Mouse (Mus musculus) cerebellum, postnatal 10 days (tissue): ENCODE data around the gene Ndufaf2.
A peak's percentile ranks its signal among the peaks of the same experiment; 100 is the strongest.

Experiments used
- DNase-seq, 2 experiments: peaks; one replicate each; pipeline ENCODE4 v3.0.0; 2021; ENCODE audit warnings: mixed read lengths in 2 of 2

Ndufaf2 gene

DNA sequence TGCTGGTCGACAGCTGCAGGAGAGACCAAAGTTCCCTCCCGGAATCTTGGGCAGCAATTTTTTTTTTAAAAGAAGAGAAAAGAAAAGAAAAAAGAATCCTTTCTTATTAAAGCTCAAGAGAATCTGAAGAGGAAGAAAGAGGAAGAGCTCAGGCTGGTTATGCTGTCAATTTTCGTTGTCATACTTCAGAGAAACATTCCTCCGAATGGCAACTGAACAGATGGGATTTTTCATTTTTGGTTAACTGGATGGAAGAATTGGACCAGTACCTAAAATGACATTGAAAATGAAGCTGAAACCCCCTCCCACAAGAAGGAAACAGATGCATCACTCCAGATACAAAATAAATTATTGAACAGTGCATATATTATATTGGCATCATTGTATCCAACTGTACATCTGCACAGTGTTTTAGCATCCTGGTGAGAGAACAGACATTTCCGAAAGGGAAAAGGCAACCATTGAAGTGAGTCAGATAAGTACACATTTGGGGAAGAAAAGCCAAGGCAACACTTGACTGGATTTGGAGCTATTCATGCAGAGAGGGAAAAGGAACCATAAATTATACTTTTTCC is 19.9 kb downstream of the Ndufaf2 start:
- no peak for DNase-seq

DNA sequence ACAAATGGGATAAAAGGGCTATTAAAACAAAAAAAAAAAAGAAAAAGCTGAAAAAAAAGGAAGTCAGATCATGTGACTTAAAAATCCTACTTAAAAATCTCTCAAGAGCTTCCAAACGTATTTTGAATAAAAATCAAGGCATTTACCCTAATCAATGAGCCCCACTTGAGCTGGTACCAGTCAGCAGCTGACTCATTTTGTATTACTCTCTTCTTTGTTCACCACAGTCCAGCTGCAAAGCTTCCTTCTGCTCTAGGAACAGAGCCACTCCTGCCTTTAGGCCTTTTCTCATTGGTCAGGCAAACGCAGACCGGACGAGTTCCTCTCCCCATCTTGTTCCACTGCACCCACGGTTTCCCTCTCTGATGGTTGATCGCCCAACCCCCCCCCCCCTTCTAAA is 22.8 kb downstream of the Ndufaf2 start:
- DNase-seq: no peak

DNA sequence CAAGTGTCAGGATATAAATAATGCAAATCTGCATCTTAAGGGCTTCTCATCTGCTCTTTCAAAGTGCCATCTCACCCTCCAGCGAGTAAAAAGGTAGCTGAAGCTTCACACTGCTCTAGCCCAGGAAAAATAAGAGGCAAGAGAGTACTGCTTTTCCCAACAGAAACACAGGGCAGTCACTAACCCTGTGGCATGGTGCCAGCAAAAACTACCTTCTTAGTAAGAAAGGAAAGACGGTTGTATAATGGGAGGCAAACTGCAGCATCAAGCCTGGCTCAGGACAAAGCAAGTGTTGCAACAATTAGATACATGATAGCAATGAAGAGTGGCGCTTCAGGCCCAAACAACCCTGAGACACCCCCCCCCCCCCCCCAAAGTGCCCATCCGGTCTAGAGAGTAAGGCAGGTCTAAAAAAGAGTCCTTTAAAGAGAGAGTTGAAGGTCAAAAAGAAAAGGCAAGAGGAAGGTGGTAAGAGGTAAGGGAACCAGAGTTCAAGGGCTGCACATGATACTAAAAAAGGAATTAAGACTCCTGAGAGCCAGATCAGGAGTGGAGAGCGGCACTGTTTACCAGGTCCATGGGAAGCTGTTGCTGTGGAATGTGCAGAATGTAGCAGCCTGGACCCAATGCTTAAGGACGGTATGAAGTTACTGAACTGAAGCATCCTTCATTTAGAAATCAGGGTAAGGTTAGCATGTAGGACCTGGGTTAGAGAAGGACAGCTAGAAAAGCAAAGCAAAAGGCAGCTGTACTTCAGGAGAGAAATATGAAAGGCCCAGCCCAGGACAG is 26.2 kb downstream of the Ndufaf2 start:
- DNase-seq: peak in 1 of 2 experiments; percentile 29

DNA sequence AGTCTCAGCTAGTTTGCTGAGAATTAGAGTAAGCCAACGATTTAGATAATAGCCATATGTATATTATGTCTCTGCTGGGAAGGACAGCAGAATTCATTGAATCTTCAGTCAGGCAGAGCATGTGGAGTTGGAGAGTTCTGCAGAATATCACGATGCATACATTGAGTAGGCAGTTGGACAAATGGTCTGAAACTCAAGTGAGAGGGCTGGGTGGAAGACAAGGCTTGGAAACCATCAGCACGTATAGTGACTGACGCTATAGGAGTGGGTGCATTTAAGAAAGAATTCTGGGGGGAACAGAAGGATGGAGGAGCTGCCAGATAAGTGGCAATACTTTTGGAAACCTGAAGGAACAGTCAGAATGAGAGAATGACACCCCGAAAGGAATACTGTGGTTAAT is 27.7 kb downstream of the Ndufaf2 start:
- no peak for DNase-seq

DNA sequence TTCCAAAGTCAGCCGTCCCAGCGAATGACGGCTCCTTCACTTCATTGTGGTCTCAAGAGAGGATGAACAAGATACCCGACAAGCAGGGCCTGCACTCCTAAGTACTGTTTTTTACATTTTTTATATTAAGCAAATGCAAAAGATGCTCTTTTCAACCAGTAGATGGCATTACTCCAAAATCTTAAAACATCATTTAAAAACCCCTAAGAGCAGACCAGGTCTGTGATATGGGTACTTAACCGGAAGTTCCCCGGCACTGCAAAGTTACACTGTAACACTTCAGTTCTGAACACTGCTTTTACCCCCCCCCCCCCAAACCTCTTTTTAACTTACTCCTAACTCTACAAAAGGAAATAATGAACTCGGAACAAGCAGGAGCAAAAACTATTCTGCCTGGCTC is 29.4 kb downstream of the Ndufaf2 start:
- no peak for DNase-seq

DNA sequence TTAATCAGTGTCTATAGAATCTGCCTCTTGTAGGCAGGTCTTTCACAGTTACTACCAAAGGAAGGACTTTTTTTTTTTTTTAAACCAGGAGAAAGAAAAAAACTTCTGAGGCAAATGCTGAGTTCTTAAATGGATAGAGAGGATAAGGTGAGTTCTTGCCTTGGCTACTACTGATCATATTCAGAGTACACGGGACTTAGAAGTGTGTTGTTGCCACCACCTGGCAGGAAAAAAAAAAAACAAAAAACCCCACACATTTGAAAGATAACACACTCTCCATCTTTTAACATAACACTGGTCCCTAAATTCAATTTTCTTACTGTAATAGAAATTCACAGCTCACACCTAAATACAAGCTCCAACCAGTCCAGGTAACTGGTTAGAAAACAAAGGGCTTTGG is 30.5 kb downstream of the Ndufaf2 start:
- DNase-seq: no peak

DNA sequence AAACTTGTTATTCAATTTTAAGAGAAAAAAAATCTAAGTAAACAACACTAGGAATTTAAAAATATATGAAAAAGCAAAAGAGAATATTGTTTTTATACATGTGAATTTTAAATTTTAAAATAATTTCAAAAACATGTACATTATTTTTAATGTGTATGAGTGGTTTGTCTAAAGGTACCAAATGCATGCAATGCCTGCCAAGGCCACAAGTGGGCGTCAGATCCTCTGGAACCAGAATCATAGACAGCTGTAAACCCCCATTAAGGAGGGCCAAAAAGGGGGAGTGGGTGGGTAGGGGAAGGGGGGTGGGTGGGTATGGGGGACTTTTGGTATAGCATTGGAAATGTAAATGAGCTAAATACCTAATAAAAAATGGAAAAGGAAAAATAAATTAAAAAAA is 31.3 kb downstream of the Ndufaf2 start:
- DNase-seq: peak; percentile 71 to 72

DNA sequence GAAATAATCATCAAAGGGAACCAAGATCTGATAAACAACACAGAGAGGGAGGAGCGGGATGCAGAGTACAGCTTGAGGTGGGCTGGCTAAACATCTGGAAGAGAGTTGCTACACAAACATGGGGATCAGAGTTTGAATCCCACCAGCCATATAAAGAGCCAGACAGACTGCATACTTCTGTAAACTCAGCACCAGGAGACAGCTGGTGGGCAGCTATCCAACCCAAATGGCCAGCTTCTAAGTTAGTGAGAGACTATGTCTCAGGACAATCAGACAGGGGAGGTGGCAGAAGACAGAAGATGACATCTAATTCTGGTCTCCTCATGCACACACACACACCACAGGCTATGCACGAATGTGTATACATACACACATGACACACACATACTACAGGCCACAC is 32.2 kb downstream of the Ndufaf2 start:
- peak; percentile 12 to 20 for DNase-seq

DNA sequence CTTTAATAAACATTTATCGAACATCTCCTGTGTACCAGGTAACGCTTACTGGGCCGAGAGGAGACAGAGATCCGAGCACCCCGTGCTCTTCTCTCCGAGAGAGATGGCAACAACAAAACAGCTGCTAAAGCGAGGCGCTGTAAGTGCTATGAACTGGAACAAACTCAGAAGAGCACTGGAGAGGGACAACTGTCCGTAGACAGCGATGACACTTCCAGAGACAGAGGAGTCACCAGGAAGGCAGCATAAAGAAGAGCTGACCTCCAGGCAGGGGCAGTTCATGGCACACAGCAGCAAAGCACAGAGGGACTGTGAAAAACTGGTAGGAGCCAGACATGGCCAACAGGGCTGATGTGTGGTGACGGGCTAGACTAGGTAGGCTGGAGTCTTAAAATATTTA is 34.3 kb downstream of the Ndufaf2 start:
- DNase-seq: no peak

DNA sequence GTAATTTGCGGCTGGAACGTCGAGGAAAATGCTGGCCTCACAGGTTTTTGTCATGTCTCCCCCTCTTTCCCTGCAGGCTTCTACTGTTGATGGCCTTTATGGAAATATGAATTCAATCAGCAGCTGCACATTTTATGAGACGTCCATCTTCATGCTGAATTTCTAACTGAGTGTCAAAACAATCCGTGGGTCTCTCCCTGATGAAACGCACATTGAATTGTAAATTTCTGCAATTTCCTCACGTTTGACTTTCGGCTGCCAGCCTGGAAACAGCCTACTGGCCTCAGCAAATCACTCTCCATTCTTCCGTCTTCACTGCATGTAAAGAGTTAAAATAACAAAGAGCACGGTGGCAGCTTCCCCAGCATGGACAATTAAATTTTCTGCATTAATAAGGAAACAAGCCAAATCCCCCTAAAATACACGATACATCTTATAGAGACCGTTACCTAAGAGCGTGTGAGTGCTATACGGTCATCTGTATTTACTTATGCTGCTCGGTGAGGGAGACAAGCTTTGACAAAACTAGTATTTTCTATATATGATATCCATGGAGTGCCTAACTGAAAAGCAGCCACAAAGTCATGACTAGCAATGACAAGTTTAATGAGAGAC is 35.2 kb downstream of the Ndufaf2 start:
- no peak for DNase-seq

DNA sequence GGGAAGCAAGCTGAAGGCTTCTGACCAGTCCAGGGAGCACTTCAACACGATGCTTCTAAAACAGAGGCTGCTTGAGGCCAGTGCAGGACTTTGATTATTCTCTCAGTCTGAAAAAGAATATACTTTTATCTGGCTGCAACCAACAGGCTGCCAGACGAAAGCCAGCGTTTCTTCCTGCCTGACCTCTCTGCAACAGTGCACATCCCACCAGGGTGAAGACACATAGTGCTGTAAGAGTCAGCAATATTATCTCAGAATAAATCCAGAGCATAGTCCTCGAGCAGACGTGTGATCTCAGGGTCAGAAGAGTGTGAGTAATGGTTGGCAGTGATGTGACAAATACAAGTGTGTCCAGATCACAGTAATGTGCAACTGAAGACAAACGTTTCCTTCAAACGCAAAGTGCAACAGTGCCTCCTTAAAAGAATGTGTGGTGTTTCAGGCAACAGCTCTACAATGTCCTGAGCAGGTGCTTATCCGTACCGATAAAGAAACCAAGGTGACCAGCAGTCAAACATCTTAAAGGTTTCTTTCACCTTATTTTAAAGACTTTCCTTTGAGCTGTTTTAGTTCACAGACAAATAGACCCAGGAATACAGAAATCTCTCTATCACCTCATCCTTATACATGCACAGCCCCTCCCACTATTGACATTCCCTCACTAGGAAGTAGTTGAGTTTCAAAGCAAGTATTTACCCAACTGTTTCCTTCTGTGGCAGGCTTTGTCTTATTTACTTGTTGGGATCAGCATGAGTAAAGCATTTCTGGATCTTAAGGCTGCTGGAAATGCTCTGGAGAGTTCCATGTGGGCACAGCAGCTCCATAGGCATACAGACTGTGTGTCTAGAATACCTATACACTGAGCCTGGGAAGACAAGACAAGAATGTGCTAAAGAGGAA is 38.8 kb downstream of the Ndufaf2 start:
- no peak for DNase-seq

DNA sequence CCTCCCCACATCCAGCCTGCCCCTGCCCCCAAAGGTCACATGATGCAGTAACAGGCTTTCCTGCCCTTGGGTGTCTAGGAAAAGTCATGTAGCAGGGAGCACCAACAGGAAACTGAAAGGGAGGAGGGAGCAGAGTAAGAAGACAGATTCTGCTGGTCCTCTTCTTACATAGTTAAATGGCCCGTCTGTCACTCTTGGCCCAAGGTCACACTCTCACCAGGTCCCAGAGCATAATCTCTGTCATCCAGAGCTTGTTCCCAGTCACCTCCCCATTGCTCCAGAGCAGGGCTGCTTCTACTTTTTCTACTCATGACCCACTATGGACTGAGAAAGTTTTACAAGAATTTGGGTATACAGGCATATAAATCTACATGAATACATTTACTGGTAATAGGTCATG is 40.2 kb downstream of the Ndufaf2 start:
- peak; percentile 69 to 79 for DNase-seq

DNA sequence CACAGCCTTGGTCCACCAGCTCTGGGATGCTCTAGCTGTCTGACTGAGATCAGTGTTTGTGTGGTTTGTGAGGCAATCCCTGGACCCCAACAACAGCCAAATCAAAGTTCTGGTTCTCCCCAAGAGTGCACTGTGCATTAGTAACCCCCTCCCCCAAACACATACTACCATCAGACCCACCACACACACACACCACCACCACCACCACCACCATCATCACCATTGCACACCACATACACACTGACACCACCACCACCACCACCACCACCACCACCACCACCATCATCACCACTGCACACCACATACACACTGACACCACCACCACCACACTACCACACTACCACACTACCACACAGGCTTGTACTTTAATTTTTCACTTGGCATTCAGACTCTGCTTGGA is 40.8 kb downstream of the Ndufaf2 start:
- no peak for DNase-seq

DNA sequence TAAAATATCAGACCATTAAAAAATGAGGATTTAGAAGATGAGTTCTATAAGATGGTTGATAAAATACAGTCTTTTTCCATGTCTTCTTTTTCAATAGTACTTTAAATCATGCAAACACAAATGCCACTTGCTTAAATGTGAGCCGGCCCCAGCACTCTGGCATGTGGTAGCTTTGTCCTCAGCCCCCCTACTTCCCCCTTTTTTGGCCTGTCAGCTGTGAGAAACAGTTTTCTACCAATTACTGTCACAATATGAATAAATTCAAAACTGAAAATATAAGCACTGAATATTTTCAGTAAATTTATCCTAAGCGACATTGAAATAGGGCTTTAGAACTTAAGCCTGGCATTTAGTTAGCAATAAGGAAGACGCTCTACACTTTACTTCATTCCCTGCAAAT is 44.2 kb downstream of the Ndufaf2 start:
- DNase-seq: no peak

DNA sequence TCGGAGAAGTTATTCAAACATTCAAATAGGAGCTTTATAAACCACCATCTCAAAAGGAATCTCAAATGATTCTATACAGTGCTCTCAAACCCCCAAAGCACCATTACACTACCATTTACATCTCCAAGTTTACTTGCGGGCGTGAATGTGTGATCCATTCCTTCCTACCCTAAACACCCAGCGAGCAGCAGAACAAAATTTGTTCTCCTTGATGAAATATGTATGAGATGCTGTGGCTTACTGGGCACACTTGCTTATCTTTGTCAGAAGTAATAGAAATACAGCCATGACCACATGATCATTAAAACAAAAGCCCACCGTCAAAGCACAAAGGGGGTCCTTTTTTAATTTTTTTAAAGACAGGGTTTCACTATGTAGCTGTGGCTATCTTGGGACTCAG is 44.9 kb downstream of the Ndufaf2 start:
- DNase-seq: no peak

DNA sequence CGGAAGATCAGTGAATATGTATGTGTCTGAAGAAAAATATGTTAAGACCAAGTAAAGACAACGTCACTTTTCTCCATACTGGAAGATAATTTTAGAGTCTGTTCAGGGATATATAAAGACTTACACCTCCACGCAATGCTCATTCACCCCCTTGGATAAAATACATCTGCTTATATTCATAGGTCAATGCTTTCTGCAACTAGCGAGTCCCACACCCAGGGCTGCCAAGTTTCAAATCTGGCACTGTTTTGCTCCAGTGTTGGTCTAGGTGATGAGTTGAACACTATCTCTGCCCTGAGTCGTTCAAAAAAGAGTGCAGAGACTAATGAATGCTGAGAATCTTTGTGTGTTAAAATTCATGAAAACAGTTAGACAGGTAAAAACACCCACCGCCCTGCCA is 47.5 kb downstream of the Ndufaf2 start:
- DNase-seq: peak in 1 of 2 experiments; percentile 26

DNA sequence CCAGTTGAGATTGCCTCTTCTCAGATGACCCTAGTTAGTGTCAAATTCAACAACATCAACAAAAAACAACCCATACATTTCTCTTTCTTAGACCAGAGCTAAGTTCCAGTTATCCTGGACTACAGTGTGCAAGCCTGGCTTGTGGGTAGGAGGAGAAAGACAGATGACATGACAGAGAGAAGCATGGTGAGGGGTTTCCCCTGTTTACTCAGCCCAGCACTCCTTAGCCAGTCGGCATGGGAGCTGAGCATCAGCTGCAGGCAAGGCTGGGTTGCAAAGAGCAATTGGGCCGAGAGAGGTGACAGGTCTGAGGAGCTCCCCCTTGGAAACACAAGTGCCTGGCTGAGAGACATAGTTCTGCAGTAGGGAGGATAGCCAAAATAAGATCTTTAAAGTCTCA is 57.7 kb downstream of the Ndufaf2 start:
- DNase-seq: no peak

DNA sequence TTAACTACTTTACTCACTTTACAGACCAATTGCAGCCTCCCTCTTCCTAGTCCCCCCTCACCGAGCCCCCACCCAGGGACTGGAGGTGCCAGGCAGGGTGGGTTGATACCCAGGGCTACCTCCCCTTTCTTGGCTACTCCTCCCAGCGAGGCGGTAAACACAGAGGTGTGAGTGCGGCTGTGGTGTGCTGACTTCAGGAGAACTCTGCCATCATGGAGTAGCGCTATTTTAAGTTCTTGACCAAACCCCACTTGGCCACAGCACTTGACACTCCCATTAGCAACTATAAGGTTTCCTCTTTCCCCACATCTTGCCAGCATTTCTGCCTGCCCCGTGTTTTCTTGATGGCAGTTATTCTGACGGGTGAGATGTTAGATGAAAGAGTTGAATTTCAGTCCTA is 62.0 kb downstream of the Ndufaf2 start:
- DNase-seq: peak in 1 of 2 experiments; percentile 23

DNA sequence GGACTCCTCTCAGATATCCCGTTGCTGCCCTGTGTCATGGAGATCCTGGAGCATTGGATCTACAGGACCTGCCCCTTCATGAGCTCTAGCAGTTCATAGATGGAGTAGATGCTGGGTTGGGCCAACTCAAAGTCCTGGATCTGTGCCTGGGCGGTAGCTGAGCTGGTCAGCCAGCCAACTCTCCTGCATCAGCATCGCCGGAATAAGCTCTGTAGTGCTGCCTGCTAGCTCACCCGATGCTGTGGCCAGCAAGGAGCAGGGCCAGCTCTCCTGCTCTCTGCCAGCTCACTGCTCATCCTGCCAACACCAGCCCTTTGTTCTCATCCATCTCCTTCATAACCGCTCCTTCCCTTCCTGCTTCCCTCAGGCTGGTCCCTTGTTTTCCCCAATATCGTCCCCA is 62.8 kb downstream of the Ndufaf2 start:
- peak; percentile 95 to 97 for DNase-seq

DNA sequence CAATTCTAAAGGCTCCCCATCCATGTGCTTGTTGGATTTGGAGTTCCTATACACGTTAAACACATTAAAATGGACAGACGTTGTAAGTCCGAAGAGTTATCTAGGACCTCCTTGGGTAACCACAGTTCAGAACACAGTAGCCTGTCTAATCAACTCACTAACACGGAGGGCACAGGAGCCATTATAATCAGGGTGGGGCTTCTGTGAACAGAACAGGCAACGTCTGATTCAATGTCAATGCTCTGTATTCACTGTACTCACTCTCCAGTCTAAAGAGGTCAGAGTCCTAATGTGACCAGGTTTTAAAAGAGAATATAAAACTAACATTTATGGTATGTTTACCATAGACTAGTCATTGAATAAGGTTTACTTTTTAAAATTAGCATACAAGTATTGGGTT is 63.7 kb downstream of the Ndufaf2 start:
- no peak for DNase-seq

DNA sequence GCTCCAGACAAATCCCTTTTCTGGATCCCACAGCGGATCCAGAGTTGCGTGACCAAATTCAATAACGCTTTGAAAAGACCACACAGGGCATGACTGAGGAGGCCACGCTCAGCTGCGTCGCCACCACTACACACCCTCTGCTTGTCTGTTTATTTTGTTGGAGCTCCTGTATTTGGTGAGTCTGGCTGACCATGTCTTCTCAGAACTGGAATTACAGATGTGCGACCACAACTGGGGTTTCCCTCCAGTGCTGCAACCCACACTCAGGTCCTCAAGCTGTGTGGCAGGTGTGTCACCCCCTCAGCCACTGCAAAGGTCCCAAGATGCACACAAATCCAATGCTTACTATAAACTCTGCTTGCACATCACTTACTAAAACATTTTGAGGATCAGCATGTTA is 66.1 kb downstream of the Ndufaf2 start:
- DNase-seq: no peak

DNA sequence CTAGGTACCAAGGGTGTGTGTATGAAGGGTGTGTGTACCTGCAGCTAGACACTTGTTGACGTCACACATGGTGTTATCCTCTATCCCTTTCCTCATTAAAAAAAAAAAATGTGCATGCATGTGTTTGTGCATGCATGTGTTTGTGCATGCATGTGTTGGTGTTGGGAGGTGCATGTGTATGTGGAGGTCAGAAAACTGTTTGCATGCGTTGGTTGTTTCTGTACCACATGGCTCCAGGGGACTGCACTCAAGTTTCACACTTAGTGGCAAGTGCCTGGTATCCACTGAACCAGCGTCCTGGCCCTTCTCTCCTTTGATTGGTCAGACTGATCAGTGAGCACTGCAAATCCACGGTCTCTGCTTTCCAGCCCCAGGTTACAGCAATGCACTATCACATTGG is 71.7 kb downstream of the Ndufaf2 start:
- DNase-seq: no peak

DNA sequence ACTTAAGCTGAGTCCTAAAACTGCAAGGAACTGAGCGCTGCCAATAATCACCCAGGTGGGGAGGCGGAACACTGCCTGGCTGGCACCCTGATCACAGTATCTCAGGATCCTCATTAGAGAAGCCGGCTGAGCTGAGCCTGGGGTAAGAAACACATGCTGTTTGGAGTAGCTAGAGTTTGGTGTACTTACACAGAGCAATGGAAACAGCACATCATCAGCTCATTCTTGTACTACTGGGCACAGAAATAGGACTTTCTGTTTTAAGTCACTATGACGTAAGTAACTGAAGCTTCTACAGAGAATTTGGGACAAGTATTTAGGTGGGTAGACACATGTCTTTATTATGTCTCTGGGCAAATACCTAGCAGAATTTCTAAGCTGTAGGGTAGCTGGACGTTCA is 72.4 kb downstream of the Ndufaf2 start:
- DNase-seq: no peak
